Mouse (Mus musculus) kidney, adult 2 months (tissue): Measurements from ENCODE around the gene Mapk10. TPM values are rescaled to one million over a fixed set of nuclear protein-coding genes. Genes with fewer than 3 reads are reported as not detected.

Source experiments
- DNase-seq: peaks from one replicate; pipeline ENCODE4 v3.0.0; 2021
- H3K27ac ChIP-seq: fragments of 200-500 bp; 2 replicates; pipeline ENCODE4 v1.5.1; 2012; ENCODE audit warnings: low read depth, low read length, control low read depth, inconsistent platforms; ENCODE audit not compliant: insufficient read depth
- H3K27me3 ChIP-seq: fragments of 200-500 bp; replicated peaks from 2 replicates; pipeline ENCODE4 v1.6.1; 2012; ENCODE audit warnings: mild to moderate bottlenecking, moderate library complexity, low read length, inconsistent platforms; ENCODE audit not compliant: control insufficient read depth, insufficient read depth
- H3K36me3 ChIP-seq: fragments of 200-500 bp; 2 replicates; pipeline ENCODE4 v1.6.1; 2012; ENCODE audit warnings: mild to moderate bottlenecking, moderate library complexity, low read length, inconsistent platforms; ENCODE audit not compliant: control insufficient read depth, insufficient read depth
- H3K4me1 ChIP-seq: fragments of 200-500 bp; 2 replicates; pipeline ENCODE4 v1.6.1; 2011; ENCODE audit warnings: low read length; ENCODE audit not compliant: control insufficient read depth, insufficient read depth
- H3K4me3 ChIP-seq: fragments of 200-500 bp; 2 replicates; pipeline ENCODE4 v1.5.1; 2011; ENCODE audit warnings: mild to moderate bottlenecking, low read depth, low read length, control low read depth; ENCODE audit not compliant: insufficient read depth
- CTCF ChIP-seq: fragments of 200-500 bp; conservative IDR thresholded peaks from 2 replicates; pipeline ENCODE4 v1.5.1; 2011; ENCODE audit warnings: low read depth, mild to moderate bottlenecking, control low read depth, low read length, moderate library complexity, mixed read lengths; ENCODE audit not compliant: insufficient read depth, insufficient read length
- POLR2A ChIP-seq: fragments of 200-500 bp; IDR thresholded peaks from one replicate; pipeline ENCODE4 v1.6.1; 2011; ENCODE audit warnings: low read depth, low read length, control low read depth
- WGBS: fragments of 180-500 bp; shearing (Covaris S2); methylation state at CpG from one replicate; pipeline ENCODE4 v1.1.7; 2018; 5-methylcytosine and 5-hydroxymethylcytosine counted together
- polyA plus RNA-seq: library from polyadenylated mRNA; depleted of rRNA; stranded (reverse); fragments of >200 nt; gene quantifications from 2 replicates; pipeline ENCODE4 v1.2.3, GENCODE M21; 2012; rRNA removed

Gene Mapk10
- polyA plus RNA-seq, 1 experiment: 1.5 TPM

- 29% methylated on average over 5 of the region's 5 CpGs for WGBS
- peaks cover 6% of the 10 kb centered on the region; the same call in 1 of the 2 replicates for H3K36me3 ChIP-seq
- no peaks in the 10 kb centered on the region for H3K27me3 ChIP-seq
- peak; percentile 54 for DNase-seq
- H3K4me3 ChIP-seq: no peak overlapping the region
- TF ChIP-seq CTCF (no peak), POLR2A (no peak)
- peaks cover 14% of the 10 kb centered on the region for H3K4me1 ChIP-seq
- peak overlapping the region; percentile 13 for H3K27ac ChIP-seq
Measured at GRCm38 (mm10) chr5:102868196-102868595, 342.9 kb downstream of the Mapk10 start.

GRCm38 (mm10) chr5:102859749-102860148 is 351.4 kb downstream of the Mapk10 start:
- Histone ChIP-seq H3K27ac (peak overlapping the region; percentile 31), H3K36me3 (peaks cover 6% of the 10 kb centered on the region; the same call in 1 of the 2 replicates), H3K4me1 (peaks cover 13% of the 10 kb centered on the region), H3K4me3 (no peak overlapping the region), H3K27me3 (no peaks in the 10 kb centered on the region)
- 37% methylated on average over 11 of the region's 11 CpGs for WGBS
- peak; percentile 56 for DNase-seq
- TF ChIP-seq POLR2A (no peak), CTCF (no peak)

DNA sequence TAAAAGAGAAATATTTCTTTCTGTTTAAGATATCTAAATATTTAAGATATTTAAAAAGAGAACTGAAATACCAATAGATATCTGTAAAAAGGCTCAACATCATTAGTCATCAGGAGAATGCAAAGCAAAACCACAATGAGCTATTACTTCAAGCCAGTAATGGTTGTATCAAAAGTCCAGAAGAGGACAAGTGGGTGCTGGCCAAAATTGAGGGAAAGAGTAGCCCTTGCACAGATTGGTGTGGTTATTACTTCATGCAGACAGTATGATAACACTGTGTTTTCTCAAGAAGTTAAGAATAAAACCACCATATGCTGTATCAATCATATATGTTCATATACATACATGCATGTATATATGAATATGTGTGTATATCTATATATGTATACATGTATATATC is 353.1 kb downstream of the Mapk10 start:
- Histone ChIP-seq H3K27ac (no peak overlapping the region), H3K4me1 (peaks cover 13% of the 10 kb centered on the region), H3K4me3 (no peak overlapping the region), H3K36me3 (peaks cover 4% of the 10 kb centered on the region; the same call in 1 of the 2 replicates), H3K27me3 (no peaks in the 10 kb centered on the region)
- TF ChIP-seq POLR2A (no peak), CTCF (no peak)
- DNase-seq: no peak

Other genes with a start within 250 kb of the Mapk10 start
- gene Ptpn13, start 213.9 kb upstream of the Mapk10 start, polyA plus RNA-seq: 23.7 and 28.0 TPM in 2 replicates